Mouse (Mus musculus) 3T3-L1 (cell line): Measurements from ENCODE around the gene Lama5.

Experiments used
- DNase-seq: peaks from one replicate; pipeline ENCODE4 v3.0.0-alpha.2; 2015; ENCODE audit warnings: low read depth, low spot score

Lama5 gene

DNA sequence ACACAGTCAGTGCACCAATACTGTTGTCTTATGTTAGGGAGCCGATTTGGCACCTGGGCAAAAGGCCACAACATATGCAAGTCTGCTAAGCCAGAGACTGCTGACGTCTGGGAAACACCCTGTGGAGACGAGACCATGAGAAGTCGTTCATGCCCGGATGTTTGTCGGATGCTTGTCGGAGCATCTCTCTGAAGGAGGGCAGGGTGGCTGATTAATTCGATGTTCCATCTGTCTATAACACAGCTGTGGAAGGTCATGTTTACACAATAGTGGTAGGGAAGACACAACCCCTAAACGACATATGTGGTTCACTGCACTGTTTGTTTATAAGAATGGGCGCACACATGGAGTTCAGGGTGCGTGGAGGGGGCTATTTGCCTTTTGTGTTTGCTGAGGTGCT, 25.0 kb downstream of the Lama5 start:
- no peak for DNase-seq

DNA sequence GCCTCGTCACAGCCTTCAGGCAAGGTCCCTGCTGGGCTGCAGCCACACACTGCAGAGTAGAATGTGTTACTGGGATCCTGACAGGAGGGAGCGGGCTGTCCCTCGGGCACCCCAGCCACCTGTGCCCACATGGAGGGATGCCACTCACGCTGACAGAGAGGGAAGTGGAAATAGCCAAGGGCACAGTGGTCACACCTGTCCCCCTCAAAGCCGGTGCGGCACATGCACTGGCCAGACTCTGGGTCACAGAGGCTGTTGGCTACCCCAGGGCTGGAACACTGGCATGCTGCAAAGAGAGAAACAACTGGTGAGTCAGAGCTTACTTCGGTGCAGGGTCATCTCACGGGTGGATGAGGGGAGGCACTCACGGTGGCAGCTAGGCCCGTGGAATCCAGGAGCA, 26.9 kb downstream of the Lama5 start:
- DNase-seq: no peak

DNA sequence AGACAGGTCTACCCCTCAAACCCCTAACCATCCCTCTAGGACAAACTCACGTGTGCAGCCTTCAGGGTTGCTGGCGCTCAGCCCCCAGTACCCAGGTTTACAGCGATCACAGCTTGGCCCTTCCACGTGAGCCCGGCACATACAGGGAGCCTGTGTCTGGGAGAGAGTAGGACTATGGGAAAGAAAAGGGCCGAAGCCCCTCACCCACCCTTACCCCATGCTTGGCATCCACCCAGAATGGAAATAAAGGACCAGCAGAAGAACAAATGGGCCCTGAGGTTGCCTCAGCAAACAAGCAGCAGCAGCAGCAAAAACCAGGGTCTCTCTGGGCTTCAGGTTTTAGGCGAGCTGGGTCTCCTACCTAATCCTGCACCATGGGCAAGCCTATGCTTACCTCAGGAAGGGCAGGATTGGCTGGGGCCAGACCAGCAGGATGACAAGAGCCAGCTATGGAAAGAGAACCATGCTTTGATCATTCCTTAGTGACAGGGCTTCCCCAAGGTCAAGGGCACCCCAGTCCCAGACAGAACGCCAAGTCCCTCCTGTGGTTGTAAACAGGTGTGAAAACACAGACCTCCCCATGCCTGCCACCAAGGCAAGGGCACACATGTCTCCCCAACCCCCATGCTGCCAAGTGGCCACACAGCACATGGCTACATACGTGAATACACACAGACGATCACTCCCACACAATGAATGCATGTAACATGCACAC, 28.2 kb downstream of the Lama5 start:
- DNase-seq: no peak

DNA sequence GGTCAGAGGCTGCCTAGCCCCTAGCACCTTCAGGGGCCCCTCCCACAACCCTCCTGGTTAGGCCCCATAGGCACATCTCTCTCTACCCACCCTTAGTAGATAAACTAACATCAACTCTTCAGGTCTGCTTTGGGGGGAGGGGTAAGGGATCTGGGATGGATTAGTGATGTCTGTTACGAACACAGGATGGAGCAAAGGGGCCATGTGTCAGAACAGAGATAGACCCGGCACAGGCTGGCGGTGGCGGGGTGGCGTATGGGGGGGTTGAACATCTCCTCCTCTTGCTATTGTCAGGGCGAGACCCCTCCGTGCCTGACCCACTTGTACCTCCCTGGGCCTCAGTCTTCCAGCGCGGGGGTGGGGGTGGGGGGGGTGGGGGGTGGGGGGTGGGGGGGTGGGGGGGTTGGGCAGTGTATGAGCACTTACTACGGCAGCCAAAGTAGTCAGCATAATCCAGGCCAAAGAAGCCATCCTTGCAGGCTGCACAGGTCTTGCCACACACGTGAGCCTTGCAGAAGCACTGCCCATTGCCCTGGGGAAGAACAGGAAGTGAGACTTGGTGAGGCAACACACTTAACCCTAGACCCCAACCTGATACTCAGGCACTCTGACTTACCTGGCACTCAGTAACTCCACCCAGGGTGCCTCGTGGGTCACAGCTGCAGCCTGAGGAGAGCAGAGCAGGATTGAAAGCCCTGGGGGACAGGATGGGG, 28.9 kb downstream of the Lama5 start:
- no peak for DNase-seq

DNA sequence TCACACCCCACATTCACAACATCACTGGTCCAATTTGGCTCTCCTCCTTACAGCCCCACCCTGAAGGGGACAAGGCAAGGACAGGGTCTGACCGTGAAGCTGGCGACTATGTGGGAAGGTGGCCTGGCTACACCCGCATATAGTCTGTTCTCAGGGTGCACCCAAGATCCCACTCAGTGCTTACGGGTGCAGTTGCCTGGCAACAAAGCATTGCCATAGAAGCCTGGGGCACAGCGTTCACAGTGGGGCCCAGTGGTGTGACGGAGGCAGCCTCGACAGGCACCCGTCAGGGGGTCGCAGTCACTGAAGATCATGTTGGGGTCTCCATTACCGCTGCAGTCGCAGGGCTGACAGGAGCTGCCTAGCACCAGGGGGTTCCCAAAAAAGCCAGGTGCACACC, 38.3 kb downstream of the Lama5 start:
- DNase-seq: no peak

DNA sequence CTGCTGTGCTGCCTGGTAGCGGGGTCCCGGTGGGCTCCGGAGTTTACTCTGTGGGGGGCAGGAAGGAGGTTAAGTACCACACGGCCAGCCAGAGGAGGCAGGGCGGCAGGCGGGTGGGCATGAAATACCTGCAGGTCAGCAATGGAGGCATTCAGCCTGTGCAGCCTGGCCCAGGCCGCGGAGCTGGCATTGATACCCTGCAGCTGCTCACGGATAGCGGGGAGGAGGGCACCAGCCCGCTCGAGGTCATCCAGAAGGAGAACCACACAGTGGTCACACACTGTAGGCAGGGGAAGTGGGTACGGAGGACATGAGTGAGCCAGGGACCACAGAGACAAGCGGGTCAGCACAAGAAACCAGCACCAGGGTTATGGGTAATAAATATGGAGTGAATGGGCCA, 40.0 kb downstream of the Lama5 start:
- DNase-seq: no peak

DNA sequence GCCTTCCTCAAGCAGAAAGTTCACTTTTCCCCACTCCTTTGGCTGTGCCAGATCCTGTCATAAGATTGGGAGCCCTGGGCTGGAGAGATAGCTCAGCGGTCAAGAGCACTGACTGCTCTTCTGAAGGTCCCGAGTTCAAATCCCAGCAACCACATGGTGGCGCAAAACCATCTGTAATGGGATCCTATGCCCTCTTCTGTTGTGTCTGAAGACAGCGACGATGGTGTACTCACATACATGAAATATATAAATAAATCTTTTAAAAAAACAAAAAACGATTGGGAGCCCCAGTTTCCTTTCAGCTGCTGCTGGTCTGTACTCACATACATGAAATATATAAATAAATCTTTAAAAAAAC, 40.9 kb downstream of the Lama5 start:
- peak; percentile 75 for DNase-seq

DNA sequence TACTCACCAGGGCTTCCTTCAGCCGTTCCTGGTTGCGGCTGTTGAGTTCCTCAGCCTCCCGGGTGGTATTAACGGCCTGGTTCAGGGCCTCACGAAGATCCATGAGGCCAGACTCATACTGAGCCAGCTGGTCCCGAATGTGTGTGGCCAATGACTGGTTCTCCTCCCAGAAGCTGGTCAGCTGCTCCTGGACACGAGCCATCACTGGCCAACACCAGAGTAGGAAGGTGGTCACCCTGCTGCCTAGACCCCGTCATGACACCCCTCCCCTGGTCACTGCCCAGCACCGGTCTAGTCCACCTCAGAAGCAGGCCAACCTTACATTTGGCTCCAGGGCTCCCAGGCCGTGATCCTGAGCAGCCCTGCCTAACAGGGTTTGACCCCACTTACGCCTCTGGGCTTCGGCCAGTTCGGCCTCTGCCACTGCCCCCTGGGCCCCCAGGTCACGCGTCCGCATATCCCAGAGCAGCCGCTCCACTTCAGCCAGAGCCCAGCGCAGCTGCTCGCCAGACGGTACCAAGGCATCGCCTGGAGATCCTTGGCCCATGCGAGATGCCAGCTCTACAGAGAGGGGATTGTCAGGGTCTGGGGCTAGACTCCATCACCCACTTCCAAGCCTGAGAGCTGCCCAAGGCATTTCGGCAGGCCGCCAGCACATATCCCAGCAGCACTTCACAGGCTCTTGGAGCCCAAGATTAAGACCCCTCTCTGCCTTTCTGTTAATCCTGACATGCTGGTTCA, 41.5 kb downstream of the Lama5 start:
- DNase-seq: no peak

DNA sequence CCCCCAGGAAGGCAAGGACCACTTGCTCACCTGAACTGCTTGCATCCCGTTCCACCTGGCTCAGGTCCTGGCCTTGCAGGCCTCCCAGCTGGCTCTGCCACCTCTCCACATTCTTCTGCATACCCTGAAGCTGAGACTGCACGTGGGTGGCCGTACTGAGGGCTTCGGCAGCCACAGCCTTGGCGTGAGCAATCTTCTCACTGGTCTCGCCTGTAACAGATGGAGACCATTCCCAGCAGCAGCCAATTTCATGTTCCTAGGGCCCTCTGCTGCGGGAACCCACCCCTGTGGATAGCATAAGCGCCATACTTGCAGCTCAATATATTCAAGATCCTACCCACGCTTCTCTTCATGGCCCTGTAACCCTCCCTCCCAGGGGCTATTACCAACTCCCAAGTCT, 44.1 kb downstream of the Lama5 start:
- DNase-seq: no peak

DNA sequence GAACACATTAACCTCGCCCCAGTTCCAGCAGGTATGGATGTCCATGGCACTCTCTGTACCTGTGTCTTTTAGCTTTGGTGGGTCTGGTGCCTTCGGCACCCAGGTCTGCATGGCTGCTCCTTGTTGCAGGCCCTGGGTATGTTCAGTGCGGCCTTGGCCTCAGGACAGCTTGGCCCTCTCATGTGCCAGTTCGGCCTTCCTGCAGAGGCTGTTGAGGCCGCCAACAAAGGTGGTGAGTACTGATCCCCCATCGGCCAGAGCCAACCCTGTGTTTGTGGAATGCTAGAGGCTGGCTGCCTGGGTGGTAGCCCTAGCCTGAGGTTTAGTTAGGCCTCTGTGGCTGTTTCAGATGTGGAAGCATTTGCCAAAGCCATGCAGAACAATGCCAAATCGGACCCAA, 49.9 kb downstream of the Lama5 start:
- no peak for DNase-seq

DNA sequence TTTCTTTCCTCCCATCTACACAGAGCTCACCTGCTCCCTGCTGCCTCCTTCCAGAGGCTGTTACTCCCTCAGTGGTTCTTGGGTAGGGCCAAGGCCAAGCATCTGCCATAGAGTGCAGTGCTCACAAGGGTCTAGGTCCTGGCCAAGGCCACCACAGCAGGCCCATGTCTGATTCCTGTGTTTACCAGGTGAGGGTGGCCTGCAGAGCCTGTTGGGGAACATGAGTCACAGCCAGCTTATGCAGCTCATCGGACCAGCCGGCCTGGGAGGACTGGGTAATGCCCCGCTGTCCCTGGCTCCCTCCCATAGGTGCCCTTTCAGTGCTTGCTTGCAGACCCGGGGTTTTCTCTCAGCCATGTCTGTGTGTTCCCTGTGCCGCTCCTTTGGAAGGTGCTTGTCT, 51.5 kb downstream of the Lama5 start:
- no peak for DNase-seq

DNA sequence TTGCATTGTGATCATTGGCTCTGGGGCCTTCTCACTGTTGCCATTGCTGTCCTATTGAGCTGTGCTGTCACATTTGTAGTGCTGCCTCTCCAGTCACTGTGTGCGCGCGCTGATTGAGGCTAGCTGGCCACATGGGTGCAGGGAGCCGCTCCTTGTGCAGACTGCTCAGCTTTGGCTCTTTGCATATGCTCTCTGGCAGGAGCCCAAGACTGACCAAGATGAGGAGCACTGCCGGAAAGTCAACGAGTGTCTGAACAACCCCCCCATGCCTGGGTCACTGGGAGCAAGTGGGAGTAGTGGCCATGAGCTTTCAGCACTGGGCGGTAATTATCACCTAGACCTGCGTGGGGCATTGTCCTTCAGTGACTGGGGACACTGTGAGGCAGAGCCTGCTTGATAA, 51.9 kb downstream of the Lama5 start:
- DNase-seq: peak; percentile 15

DNA sequence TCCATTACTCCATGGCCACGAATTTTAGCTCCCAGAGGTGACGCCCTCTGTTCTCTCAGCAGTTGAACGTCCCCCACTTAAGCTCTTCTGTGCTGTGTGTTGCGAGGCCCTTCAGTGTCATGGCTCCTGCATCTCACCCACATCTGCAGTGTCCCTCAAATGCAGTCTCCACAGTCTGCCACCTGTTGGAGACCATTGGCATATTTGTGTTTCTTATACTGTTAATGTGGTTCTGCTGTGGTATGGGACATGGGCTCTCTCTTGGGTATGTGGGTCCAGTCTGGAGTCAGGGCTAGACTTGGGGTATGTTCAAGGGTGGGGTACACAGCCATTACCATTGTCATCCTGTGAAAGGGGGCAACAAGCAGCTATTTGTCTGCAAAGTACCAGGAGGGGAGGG, 52.5 kb downstream of the Lama5 start:
- DNase-seq: peak; percentile 75

DNA sequence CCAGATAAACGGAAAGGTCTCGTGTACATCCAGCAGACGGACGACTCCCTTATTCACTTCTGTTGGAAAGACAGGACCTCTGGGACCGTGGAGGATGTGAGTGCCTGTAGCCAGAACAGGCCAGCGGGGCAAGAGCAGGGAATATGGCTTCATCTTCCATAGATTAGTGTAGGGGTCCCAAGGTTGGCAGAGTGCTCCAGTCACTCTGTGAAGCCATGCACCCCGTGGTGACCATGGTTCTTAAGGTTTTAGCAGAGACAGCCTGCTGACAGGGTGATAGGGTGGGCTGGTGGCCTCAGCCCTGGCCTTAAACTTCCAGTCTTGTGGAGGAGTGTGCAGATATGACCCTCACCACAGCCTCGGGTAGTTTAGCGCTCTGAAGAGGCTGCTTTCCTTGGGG, 53.5 kb downstream of the Lama5 start:
- DNase-seq: peak; percentile 18

DNA sequence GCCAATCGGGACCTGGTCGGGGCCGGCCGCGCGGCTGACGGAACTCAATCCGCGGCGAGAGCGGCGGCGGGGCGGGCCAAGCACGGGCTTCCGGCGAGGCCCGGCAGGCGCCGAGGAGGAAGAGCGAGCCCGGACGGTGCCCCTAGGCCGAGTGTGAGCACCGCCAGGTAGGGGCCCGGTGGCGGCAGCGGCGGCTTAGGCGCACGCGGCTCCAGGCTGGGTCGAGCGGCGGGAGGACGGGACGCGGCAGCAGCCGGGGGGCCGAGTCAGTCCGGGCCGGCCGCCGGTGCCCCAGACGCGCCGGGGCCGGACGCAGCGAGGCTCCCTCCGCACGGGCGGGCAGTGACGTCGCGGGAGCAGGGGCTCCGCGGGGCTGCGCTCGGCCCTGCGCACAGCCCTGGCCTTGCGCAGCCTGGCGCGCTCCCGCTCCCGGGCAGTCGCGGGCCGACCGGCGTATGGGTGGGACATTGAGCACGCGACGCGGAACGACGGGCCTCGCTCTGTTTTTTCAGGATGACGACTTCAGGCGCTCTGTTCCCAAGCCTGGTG, 54.1 kb downstream of the Lama5 start:
- DNase-seq: peak; percentile 44

DNA sequence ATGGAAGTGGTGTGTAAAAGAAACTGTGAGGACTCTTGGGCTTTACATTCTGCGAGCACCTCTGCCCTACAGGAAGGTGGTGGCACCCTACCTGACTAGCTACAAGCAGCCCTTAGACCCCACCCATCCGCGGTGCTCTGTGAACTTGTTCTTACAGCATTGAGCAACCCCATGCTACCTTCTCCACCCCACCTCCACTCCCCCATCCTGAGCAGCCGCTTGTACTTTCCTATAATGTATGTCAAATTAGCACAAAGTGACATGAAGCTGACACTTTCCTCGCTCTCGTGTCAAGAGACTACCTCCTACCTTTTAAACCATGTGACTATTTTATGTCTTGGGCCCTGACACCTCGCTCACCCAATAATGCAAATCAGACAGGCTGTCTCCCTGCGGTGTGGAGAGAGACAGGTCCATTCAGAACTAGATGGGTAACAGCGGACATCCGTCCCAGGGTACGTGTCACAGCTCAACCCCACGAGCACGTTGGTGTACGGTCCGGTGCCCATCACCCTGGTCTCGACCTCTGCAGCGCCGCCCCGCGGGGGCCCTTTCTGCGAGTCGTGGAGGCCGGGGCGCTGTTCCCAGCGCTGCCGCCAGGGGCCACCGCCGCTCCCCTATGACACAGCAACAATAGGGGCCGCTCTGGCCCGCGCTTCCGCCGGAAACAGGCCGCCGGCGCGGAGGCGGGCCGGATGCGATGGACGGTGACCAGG, 54.7 kb downstream of the Lama5 start, which contains the start of gene Adrm1:
Gene Adrm1 (plus strand): TSS at position 680 of the 716 bp plus-strand sequence.
- peak; percentile 93 for DNase-seq

DNA sequence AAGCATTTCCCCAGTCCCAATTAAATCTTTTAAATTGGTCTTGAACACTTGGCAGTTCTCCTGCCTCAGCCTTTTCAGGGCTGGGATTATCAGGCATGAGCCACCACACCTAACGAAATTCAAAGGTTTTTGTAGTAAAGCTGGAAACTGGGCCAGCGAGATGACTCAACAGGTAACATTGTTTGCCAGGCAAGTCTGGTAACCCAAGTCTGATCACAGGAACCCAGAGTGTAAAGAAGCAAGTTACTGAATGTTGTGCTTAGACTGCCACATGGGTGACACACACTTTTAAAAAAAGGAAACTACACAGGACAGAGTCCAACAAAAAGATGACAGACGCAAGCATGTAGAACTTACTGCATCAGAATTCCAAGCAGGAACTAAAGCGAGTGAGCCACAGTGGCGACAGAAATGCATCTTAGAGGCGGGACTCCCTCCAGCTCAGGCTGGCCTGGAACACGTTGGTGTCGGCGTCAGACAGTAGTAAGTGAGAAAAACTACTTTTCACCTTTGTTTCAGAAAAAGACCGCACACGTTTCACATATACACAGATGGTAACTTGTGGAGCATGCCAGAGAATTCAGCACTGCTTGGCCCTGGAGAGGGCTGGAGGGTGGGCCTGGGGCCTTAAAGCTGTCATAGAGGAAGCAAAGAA, 55.4 kb downstream of the Lama5 start:
- DNase-seq: peak; percentile 61

DNA sequence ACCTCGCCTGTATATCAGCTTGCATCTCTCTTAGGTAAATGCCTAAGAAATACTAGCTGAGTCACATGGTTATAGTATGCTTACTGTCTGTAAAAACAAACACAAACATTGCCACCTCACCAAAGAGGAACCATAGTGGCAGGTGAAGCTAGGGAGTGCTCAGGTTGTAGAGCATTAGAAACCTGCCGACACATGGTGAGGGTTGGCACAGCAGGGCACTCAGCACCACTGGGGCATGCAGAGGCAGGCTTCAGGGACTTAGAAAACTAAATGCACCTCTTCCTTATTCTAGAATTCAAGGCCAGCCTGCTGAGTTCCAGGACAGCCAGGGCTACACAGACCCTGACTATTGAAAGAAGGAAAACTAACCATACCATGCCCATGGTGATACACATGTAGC, 58.8 kb downstream of the Lama5 start:
- DNase-seq: no peak

DNA sequence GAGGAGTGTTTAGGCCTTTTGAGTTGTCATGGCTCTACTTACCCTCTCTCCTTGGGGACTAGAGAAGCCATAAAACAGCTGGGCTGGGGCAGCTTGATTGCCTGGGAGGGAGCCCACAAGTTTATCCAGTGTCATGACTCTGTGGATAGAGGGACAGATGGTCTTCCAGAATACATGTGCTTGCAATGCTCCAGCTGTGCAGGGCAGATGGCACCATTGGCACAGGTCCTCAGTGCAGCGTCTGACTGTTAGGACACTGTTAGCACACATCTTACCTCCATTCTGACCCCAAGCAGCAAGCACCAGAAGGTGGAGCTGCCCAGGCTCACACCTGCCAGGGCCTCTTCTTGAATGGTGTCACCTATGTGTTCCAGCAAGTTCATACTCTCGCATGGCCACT, 59.8 kb downstream of the Lama5 start:
- DNase-seq: no peak

DNA sequence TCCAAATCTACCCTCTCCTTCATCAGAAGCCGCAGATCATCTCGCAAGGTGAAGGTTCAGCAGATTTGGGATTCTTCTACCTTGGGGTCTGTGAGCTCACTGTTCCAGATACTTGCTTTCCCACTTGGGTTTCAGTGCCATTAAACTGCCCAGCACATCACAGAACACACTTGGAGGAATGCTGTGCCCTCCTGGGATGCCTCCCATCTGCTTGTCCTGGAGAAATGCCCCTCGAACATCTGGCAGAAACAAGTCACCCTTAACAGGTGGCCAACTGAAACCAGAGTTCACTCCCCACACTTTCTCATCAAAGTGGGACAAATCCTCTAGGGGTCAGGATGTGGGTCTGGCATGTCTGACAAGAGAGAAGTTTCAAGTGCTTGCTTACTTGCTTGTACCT, 67.0 kb downstream of the Lama5 start:
- DNase-seq: no peak

DNA sequence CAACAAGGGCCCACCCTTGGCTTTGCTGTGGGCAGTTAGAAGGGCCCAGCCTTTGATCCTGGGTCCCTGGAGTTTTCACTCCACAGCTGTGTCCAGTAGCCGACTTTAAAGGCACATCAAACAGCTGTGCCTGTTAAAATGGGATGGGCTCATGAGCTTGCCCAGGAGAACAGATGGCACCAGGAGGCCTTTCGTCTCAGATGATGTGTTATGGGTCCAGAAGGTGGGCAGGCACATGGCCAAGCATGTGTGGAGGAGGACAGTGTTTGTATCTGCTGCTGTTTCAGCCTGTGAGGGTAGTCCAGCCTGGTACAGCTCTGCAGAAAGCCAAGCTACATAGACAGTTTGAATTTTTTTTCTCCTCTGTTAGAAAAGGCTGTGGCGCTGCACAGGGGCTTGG, 70.9 kb downstream of the Lama5 start:
- no peak for DNase-seq
